Mouse (Mus musculus) kidney, adult 10 weeks (tissue): ENCODE measurements around the gene Nr2c1. TPM values are rescaled to one million over a fixed set of nuclear protein-coding genes. Genes with fewer than 3 reads are reported as not detected.

Source experiments
- polyA plus RNA-seq: library from polyadenylated mRNA; stranded (reverse); fragments of 350-450 nt; fragmentation: Illumina TruSeq; extraction: RNeasy Lipid Tissue Mini Kit (QIAGEN cat#74804); gene quantifications from one replicate; pipeline ENCODE4 v1.2.3, GENCODE M21; 2014; ENCODE audit warnings: low read depth, low replicate concordance

The Nr2c1 gene
- polyA plus RNA-seq, result 13.3 TPM

DNA sequence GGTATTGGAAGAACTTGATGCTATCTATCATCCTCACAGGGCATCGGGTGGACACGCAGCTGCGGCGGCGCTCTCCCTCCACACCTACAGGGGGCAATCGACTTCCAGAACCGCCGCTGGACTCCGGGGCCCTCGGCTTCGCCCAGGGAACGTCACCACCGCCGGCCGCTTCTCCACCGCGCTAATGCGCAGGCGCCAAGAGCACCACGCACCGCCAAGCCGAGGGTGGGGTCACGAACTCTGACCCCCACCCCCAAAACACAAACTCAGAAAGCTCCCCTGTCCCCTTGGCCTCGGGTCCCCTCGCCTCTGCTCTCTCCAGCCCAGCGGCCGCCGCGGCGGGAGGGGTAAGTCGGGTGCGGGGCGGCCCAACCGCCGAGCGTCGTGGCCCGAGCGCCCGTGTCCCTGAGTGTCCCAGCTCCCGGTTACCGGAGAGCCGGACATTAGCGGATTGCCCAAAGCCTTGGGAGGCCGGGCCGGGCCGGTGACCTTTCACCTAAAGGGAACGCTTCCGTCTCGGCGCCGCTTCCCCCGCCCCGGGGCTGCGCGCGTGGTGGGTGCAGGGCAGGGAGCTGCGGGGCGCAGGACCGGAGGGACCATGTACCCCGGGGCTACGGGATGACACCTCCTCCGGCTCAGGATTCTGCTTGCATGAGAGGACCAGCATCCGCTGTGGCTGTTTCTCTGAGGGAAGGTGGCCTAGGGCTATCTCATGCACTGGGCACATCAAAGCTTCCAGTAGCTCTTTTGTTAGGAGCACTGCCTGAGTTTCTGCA lies at the start of gene Nr2c1:
Nr2c1 (plus strand) TSS at position 268 of the 776 bp plus-strand sequence.

DNA sequence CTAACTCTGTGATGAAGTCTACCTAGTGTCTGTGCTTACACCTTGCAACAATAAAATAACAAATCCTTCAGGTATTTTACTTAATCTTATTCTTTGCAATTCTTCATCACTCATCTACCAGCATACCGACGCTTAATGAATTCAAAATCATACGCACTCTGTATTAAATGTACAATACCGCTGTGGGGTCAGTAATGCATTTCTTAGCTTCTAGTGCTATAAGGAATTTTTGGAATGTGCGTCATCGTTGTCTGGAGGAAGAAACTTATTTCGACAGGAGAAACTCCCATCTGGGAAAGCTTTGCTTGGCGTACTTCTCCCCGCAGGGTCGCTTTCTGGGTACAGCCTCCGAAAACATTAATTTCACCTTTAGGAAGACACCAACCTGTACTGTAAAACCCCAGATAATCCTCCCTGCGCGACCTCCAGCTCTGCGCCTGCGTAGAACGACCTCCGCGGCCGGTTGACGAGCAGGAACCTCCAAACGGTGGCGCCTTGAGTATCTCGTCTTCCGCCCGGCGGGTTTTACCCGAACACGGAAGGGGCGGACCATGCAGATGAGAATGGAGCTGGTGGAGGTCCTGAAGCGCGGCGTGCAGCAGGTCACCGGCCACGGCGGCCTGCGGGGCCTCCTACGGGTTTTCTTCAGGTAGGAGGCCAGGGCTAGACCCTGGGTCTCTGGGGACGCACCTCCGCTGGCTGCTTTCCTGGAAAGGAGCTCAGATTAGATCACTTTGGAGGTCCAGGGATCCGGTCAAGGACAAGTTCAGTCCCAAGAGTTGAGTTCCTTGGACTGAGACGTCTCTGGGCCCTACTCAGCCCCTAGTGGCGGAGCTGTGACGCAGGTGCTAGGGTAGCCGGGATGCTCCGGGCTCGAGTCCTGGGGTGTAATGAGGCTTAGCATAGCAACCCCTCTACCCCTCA lies 50.9 kb downstream of the Nr2c1 start, which contains the start of gene Ndufa12:
Ndufa12 (plus strand) TSS at position 239 of the 924 bp plus-strand sequence.

Other genes starting within 250 kb of the Nr2c1 start
- gene Vezt, start 112.2 kb upstream of the Nr2c1 start, polyA plus RNA-seq, result 9.2 TPM
- 4.1 TPM for gene Fgd6, start 112.0 kb upstream of the Nr2c1 start, polyA plus RNA-seq
- gene Ndufa12, start 50.7 kb downstream of the Nr2c1 start, polyA plus RNA-seq, result 212 TPM
- not detected for gene Gm4792, start 150.7 kb downstream of the Nr2c1 start, polyA plus RNA-seq
- gene Tmcc3, start 163.9 kb downstream of the Nr2c1 start, polyA plus RNA-seq, result 15.2 TPM